Mouse (Mus musculus) 3T3-L1 (cell line): ENCODE data around the gene Gm1113.

Experiments
- DNase-seq: peaks from one replicate; pipeline ENCODE4 v3.0.0-alpha.2; 2015; ENCODE audit warnings: low read depth, low spot score

The Gm1113 gene

DNA sequence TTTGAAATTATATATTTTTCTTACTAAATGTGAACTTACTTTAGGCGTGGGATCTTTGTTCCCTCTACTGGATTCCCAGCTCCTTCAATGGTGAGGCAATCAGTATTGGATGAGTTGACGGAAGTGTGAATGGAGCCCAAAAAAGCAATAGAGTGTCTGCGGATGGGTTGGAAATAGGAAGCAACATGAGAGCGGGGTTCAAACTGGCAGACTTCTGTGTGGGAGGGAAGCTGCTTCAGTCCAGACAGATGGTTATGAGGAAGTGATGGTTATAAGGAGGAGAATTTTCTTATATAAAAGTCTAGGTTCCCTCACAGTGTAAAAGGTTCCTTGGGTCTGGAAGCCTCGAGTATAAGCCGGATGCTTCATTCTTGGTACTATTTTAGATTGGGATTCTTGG, 38.6 kb downstream of the Gm1113 start:
- DNase-seq = no peak

DNA sequence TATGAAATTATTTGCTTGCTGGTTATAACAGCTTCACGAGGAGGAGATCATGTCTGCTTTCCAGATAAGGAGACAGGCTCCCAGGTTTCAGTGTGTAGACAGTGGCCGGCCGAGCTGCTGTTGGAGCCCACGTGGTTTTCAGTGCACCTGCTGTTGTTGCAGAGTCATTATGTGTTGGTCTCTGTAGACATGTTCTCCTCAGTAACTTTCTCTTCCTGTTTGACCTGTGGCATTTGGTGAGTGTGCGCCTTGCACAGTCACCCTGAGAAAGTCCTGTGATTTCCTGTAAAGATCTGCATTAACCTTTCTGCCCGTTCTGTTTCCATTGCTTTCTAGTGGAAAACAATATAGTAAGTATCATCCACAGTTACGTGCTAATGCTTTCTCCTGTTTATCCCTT, 42.7 kb downstream of the Gm1113 start:
- no peak for DNase-seq

GRCm38 (mm10) chr9:35474104-35474724, 43.9 kb downstream of the Gm1113 start:
- no peak for DNase-seq

- DNase-seq = no peak
These were observed 49.2 kb downstream of the Gm1113 start for GRCm38 (mm10) chr9:35468913-35469312.

DNA sequence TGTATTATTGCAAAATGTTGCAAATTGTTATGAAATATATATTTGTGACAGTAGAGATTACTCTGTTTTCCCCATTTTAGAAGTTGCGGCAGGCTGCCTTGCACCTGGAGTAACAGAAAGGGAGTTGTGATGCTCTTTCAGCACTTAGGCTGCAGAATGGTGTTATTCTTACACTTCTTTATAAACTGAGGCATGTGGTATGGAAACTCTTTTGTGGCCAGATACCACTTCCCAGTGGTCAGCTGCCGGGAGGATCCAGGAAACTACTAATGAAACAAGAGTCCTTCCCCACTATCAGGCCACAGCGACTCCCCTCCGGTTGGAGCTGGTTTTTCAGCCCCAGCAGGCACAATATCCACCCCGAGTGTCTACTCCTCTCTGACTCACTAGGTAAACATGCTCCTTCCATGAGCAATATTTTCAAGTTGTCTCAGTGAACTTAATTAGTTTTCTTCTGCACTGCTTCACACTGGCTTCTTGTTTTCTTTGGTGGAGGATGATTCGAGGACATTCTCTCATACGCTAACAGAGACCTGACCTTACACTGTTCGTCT, 50.7 kb downstream of the Gm1113 start:
- DNase-seq = peak; percentile 86

DNA sequence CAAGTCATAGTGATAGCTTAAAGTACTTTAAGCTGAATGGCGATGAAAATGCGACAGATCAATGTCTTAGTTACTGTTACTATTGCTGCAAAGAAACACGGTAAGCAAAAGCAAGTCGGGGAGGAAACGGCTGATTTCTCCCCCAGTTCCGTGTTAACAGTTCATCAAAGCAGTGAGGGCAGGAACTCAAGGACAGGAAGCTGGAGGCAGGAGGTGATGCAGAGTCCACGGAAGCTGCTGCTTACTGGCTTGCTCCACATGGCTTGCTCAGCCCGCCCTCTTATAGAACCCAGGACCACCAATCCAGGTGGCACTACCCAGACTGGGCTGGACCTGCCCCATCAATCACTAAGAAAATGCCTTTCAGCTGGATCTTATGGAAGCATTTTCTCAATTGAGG, 58.5 kb downstream of the Gm1113 start:
- no peak for DNase-seq
